Mouse (Mus musculus) spleen, adult 18-20 months (tissue): ENCODE results near the gene Esrrg.

ENCODE experiments used
- DNase-seq, 2 experiments: peaks; one replicate each; pipeline ENCODE4 v3.0.0; 2022; ENCODE audit warnings: mixed read lengths in 2 of 2

Gene Esrrg

DNA sequence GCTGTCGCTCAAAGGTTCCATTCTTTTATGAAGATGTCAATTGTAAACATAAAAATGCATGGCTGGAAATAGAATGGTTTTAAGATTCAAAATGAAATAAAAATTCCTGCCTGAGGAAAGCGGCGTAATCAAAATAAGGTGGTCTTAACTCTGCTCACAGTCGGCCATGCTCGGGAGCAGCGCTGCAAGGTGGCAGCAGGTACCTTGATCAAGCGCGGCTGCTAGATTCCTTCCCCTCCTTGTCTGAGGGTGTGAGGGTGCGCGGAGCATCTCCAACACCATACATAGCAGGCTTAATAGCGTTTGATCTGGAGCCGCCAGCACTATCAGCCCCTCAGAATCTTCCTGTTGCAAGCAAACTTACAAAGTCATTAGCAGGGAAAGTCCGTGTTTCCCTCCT, 399.9 kb downstream of the Esrrg start:
- no peak for DNase-seq

DNA sequence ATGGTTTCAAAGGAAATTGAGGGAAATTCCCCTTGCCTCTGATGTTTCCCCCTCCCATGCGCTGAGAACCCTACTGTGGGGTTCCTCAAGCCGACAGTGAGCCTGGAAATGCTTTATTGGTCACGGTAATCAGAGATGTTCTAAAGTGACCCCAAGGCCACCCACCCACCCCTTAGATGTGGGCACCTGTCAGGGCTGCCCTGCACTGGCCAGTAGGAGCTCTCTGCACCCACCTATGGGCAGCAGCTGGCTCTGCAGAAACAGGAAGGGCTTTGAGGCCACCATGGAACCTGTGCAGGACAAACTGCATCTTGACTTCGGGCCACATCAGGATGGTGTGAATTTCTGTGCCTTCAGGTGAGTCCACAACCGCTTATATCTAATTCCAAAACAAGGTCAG, 401.3 kb downstream of the Esrrg start:
- DNase-seq, result no peak

DNA sequence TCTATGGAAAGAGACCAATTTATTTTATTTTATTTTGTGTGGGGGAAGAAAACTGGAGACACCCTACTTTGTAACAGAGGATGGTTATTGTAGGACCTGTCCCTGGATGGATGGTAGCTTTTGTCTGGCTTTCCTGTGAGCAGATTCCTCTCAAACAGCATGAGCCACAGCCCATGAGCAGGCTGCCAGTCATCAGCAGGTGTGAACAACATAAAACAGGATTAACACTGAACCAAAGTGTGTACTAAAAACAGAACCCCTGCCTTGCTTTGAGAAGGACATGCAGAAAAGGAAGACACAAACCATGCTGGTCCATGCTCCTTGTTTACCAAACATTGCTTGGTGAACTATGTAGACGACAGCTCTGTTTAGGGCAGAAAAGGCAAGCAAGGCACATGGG, 402.3 kb downstream of the Esrrg start:
- DNase-seq, result no peak

DNA sequence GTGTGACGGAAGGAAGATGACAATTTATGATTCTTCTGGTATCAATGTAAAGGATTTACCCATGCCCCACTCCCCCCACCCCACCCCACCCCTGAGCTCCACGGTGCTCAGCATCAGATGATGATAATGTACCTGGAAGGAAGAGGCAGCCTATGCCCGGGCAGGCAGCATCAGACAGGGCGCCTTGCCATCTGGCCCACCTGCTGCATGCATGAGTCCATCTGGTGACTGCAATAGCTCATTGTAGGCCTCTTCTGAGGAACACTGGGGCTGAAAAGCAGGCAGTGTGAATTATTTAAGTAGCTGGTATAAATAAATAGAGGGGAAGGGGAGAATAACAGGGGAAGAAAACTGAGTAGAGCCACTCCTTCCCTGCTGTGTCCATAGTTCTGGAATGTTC, 405.8 kb downstream of the Esrrg start:
- DNase-seq, result no peak

DNA sequence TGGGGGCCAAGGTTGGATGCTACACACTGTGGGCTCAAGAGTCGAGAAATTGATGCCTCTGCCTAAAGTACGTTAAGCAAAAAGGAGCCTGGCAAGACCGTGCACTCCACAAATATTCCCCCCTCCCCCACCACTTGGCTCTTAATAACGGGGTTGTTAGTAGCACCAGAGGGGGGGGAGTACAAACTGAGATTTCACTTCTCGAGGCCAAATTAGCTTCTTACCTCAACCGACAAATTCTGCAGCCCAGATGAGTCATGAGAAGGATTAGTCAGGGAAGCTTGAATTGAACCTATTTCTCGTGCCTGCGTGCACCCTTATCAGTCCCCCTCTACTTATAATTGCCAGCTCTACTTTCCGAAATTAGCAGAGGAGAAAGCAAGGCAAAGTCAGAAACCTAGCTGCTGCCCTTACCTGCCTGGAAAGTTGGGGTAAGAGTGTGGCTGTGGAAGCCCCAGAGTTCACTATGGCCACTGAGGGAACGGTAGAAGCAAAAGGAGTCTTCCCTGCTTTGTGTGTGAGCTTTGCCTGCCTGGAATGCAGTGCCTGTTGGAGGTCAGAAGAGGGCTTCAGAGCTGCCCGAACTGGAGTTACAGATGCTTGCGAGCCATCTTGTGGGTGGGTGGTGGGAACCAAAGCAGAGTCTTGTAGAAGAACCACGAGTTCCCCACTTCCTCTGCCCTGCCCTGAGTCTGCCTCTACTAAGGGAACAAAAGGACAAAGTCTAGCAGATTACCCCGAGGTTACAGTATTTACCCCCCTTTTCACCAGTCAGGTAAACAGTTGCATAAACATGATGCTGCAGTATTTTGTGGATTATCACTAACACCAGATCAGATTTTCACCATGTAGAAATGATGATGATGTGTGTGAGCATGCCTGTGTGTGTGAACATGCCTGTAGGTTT, 409.6 kb downstream of the Esrrg start:
- DNase-seq, result no peak

DNA sequence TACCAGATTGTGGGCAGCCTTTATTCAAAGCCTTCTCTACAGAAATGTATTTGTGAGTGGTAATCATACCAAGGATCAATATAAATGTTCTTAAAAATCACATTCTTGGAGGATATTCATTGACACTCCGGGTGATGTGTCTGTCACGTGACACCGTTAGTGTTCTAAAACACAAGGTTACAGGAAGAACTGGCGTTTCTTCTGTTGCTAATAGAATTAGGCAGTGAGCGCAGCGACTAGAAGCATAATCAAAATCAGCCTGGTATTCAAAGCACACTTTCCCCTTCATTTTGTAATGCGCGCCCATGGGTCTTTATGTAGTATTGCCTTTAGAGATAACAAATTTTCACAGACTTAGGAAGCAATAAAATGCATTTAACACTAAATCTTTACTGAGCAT, 420.6 kb downstream of the Esrrg start:
- no peak for DNase-seq

DNA sequence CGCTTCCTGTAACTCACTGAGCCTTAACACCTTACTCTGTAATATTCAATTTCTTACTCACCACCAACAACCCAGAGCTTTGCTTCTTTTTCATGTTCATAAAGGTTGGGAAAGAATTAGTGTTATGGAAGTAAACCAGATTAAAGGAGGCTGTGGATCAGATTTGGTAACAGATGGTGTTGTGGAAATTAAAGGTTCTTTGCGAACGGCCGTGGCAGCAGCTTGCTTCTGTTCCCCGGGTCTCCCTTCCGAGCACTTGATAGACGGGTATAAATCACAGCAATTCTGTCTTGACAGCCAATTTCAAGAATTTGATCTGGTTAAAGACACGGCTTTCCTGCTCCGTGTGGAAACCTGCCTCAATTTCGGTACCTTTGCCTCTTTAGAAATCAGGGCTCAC, 421.5 kb downstream of the Esrrg start:
- no peak for DNase-seq

DNA sequence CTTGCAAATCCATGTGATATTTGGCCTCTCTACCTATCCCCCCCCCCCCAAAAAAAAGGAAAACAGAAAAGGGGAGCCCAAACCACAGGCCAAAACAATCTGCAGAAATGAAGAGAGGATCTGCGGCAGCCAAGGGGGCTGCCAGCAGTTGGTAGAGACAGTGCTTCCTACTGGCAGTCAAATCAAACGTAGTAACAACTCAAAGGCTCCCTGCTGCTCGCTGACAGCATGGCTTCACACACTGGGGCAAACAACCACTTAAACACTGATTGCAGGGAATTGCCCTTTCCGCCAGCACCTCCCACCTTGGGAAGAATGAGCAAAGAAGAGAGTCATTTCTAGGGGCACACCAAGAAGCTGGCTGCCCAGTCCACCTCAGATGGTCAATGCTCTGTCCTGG, 422.7 kb downstream of the Esrrg start:
- no peak for DNase-seq

DNA sequence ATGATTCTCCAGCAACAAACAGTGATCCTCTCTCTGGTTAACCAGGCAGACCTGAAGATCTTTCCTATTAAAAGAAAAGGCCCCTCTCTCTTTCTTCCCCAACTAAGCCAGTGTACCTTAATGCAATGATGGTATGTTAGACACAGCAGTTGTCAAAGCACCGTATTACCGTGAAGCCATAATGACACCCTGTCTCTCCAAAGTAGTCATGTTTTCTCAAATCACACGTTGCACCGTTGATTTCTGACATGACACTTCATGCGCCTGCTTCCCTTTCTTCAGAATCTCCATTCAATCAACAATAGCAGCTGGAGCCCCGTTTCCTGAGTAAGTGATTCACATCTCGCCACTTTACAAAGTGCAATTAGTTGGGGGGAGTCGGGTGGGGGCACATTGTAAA, 427.4 kb downstream of the Esrrg start:
- DNase-seq, result no peak

DNA sequence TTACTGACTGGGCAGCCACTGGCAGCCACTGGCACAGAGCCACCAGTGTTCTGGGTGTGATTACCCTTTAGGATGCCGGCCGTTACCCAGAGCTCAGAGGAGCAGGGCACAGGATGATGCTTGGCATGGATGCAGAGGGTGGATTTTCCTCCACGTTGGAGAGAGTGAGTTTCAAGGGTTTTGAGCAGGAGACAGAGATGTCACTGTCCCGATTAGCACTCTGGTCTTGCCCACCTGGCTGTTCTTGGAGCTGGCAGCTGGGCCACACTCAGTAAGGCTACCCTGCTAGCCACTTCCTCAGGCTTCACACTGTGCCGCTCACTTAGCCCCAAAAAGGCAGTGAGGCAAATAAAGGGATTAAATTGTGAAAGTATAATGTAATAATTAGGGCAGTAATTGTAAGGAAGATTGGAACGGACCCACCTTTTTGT, 438.1 kb downstream of the Esrrg start:
- DNase-seq, result no peak

DNA sequence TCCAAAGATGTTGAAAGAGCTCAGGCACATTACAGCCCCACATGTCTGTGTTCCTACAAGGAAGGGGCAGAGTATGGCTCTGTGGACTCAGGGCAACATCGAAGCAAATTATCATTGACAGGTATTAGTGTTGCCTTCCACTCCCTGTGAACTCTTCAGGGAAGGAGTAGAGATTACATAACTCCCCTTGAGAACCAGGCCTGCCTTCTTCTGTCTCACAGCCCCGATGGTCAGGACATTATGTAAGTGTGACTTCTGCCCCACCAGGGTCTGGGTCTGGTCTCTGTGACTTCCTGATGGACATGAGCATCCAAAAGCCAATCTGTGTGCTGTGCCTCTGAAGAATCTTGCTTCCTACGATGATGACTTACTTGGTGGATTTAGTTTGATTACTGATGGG, 438.6 kb downstream of the Esrrg start:
- DNase-seq, result no peak

DNA sequence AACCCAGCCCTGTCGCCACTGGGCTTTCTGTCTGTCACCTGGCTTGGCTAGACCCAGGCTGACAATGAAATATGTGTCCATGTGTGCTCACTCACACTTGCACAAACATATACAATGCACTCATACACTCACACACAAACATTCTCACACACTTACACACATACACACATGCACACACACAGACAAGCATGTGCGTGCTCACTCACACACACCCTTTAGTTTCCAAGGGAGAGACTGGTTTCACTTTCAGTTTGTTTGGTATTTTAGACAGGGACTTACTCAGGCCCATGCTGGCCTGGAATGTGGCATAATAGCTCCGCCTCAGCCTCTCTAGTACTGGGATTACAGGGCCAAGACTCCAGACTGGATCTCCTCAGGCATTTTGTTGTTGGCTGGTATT, 447.3 kb downstream of the Esrrg start:
- DNase-seq, result no peak

DNA sequence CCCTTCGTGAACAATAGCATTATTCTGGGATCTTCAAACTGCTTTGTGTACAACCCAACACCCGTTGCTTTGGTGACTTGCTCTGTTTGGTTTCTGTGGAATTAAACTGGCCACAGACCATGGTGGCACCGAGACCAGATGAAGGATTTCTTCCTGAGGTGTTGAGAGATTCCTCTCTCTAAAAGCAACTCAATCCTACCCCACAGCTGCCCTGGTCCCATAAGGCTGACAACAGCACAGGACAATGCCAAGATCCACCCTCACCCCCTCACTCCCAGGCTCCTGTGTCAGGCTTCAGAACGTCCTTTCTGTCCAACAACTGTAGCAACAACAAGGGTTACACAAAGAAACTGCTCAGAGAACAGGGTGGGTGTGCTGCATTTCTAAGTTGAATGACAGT, 449.3 kb downstream of the Esrrg start:
- DNase-seq, result no peak

DNA sequence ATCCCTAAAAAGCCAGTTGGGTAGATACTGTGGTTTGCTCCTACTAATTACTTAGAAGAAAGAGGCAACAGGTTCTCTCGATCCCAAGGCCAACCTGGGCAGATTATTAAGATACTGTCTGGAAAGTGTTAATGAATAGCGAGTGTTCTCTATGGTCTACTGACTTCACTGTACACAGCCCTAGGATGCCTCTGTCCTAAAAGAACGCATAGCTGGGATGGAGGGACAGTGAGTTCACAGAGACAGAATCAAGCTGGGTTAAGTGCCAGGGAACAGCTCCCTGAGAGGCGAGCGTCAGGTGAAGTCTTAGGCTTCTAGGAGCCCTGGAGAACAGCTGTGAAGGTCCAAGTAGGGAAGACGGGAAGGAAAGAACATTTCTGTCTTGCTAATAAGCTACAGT, 450.4 kb downstream of the Esrrg start:
- no peak for DNase-seq

DNA sequence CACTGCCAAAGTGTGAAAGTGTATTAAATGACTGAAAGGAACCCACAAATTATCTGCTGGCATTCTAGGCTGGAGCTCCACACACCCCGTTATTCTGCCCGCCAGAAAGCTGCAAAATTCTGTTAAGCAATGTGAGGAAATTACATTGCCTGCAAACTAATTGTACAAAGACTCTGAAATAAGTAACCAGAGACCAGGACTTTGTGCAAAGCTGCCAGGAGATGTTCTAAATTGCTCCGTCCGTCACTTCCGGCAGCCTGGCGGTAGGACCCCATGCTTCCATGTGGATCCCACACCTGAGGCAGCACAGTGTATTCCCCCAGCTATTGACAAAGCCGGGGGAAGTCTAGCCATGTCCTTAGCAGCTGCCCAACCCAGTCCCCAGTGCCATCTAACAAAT, 451.9 kb downstream of the Esrrg start:
- DNase-seq, result no peak

DNA sequence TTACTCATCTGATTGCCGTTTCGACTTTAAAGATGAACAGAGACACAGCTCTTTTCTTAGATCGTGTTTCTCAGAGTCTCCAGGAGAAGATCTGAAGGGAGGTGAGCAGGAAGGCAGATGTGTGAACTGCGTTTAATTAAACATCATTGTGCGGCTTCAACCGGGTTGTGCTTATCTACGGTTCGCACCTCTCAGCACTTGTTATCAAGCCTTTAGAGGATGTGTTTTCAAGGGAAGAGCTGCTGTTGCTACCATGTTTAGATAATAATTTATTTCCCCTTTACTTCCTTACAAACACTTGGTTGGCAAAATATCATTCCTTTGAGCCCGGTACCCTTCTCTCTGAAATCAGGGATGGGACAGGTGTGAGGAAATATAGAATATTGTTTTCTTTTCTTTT, 460.2 kb downstream of the Esrrg start:
- no peak for DNase-seq

DNA sequence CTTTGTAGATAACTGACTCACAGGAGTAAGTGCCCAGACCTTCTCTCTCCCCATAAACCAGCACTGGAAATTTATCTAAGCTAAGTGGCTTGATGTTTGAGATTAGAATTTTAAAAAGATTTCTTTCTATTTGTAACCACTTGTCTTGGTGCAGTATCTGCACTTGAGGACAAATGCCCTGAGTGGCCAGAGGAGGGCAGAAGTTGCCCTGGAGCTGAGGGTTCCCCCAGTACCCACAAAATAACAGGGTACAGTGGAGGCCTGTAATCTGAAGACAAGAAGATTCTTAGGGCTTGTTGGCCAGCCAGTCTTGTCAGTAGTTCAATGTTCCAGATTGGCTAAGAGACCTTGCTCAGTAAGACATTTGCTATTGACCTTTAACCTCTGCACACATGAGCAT, 461.3 kb downstream of the Esrrg start:
- no peak for DNase-seq

DNA sequence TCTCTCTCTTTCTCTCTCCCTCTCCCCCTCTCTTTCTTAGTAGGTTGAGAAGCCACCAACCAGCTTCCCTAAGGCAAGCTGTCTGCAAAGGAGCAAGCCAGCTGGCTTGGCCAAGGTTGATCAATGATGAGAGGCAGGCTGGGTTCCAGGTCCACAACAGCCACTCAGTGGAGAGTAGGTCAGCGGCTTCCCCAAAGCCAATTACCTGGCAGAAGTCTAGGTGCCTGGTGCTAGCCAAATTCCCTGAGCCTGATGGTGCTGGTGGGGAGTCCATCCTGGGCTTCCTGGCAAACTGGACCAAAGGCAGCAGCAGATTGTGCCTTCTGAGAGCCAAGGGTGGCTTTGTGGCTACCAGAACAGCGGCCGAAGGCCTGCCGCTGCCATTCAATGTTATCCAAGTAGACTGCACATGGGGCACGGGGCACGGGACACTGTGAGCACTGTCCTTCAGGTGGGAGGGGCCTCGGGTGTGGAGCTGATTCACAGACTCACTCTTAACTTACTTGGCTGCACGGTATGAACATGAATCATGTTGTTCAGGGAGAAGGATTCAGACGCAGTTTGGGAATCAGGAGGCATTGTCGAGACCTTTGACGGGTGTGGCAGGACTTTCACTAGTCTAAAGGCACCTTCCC, 469.1 kb downstream of the Esrrg start:
- DNase-seq, result no peak

DNA sequence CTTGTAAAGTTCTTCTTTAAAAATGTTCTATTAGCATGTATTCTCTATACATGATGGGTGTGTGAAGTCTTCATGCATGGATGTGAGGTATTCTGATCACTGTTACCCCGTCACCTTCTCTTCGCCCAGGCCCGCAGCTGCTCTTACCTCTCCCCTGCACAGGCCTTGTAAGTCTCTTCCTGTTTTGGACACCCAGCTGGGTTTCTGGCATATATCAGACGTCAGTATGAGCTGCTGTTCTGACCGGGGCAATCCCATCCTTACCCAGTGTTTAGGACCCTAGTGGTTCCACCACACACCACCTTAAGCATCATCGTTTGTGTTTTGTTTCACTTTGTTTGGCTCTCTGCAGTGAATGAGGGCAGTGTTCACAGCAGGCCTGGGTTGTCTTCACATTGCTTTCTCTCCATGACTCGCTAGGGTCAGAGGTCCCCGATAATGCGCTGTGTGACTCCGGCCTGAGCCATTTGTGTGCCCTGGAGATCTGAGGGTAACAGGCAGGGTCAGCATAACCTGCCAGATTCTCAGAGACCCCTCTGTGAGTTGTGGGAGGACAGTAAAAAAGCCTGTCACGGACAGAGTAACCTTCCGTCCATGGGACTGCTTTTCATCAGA, 471.8 kb downstream of the Esrrg start:
- no peak for DNase-seq

DNA sequence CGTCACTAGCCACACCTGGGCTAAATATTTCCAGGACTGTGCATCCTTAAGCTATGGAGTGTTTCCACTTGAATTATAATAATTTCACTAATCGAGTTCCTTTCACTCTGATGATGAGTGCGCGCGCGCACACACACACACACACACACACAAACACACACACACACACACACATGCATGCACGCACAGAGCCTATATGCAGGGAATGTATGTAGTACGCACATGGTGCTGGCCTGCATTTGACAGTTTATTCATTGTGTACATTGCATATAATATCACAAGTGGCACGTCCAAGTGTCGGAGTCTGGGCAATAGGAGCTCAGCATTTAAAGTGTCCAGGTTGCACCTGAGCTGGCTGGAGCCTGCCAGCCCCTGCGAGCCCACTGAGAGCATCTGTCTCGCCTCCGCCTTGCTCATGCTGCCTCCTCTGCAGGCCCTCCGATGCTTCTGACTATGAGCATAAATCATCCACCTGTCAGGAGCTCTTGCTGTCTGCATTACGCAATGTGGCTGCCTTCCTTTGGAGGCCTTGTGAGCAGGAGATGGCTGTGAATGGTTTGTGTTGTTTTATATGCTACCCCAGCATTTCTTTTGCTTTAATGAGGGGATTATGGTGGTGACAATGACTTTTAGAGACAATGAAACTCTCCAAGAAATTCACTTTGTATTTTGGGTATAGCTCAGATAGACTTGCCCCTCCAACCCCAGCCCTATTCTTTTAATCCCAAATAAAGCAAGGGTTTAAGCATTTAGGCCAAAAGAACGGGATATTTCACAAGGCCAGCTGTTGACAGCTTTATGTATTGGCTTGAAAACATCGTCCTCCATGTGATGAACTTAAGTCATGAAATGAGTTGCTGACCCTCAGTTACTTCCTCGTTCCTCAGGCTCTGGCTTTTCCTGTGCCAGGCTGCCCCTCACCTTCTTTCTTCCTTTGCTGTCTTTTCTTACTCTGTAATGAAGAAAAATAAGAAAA, 474.4 kb downstream of the Esrrg start:
- DNase-seq, result no peak

DNA sequence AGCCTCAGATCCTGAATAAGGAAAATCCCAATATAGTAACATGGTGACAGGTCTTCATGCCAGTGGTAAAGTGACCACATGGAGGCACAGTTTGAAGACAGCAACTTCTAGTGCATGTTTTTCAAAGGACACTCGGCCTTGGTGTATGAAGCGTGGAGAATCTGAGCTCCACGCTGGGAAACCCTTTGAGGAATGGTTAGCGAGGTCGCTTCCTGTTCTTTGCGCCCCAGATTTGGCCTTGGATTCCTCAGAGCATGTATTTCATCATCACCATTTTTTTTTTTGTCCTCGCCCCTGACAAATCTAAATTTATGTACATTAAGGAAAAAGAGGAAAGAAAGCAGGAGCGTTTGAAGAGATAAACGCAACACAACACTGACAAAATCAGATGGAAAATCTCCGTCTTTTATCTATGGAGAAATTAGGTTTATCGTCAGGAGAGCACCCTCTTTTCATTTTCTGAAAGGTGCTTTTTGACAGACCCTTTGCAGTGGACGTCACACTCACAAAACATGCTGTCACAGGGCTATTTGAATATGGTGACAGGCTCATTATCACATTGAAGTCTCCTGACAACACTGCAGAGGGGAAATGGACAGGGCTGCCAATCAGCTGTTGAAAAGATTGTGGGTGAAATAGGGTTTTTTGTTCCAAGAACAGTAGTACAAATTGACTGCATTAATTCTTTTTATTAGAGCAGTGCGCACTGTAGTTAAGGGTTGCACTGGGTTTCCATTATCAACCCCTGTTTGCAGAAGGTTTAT, 476.7 kb downstream of the Esrrg start:
- no peak for DNase-seq

DNA sequence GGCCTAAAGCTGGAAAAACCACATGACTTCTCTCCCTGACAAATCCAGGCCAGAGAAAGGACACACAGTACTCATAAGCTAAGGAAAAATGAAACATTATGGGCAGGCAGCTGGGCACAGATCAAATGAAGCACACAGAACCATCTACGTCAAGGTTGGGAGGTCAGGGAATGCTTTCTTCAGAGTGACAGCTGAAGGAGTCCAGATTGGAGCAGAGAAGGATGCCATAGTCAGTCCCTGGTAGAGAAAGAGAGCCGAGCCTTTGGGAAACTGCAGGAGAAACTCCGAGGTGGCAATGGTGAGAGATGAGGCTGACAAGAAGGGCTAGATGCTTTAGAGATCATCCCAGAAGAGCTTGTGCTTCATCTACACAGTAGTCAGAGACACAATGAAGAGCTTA, 485.1 kb downstream of the Esrrg start:
- DNase-seq, result no peak
